In the genomic region with DNA sequence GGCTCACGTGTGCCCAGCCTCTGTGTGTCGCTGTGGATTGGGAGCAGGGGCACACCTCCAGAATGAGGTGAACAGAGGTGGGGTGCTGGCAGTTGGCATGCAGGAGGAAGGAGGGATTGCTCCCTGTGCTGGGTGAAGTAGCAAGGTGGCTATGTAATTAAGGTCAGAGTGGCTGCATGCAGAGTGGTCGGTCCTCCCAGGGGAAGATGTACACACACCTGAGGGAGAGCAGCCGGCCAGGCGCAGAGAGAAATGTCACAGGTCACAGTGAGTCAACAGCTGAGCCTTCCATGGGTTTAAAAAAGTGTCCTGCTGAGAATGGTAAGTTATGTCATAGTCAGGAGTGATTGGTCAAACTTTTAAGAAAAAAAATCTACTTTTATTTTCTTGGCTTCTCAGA, we compare ENCODE assay signal across 13 mouse cellular contexts. TPM values are rescaled to one million over a fixed set of nuclear protein-coding genes. Genes with fewer than 3 reads are reported as not detected.
DNase-seq lines count a peak whose midpoint lies in the region; ATAC-seq and TF ChIP-seq lines count a peak whose summit lies in the region.
"Had no signal": no experiment of that assay in that cellular context is flagged by ENCODE, and none has a peak within 500 bp of the region (broad histone marks: within the 10 kb centered on the region; RNA-seq: fewer than 3 reads in every experiment).

No protein-coding gene starts in this region.

- H3K27me3 ChIP-seq in heart, embryonic 10.5 days (ENCODE audit: insufficient read depth, poor library complexity, severe bottlenecking), result no peaks in the 10 kb centered on the region
- no peaks in the 10 kb centered on the region for H3K27me3 ChIP-seq in hindbrain, postnatal 0 days (ENCODE audit: insufficient read depth, low read length)
- no peaks in the 10 kb centered on the region for H3K27me3 ChIP-seq in hindbrain, embryonic 12.5 days
- no peaks in the 10 kb centered on the region for H3K27me3 ChIP-seq in neural tube, embryonic 12.5 days (replicated peaks)
- H3K27me3 ChIP-seq: limb, embryonic 13.5 days; Patski had no signal

- H3K4me2 ChIP-seq in hindbrain, postnatal 0 days (ENCODE audit: low read depth, low read length), result 0 out of 2 replicates have a peak overlapping the region, but pooled peaks have one; percentile 21
- H3K4me2 ChIP-seq in hindbrain, embryonic 12.5 days (replicated peaks), result no peak overlapping the region
- H3K4me2 ChIP-seq in neural tube, embryonic 12.5 days (replicated peaks), result peak overlapping the region; percentile 34; the same call in 1 of the 2 replicates
- H3K4me2 ChIP-seq: limb, embryonic 13.5 days had no signal

- no peak overlapping the region for H3K9ac ChIP-seq in hindbrain, postnatal 0 days (replicated peaks; ENCODE audit: low read length)
- no peak overlapping the region for H3K9ac ChIP-seq in hindbrain, embryonic 12.5 days
- no peak overlapping the region for H3K9ac ChIP-seq in neural tube, embryonic 12.5 days
- H3K9ac ChIP-seq: limb, embryonic 13.5 days had no signal

- ATAC-seq in hindbrain, postnatal 0 days, result no peak
- ATAC-seq in hindbrain, embryonic 12.5 days (ENCODE audit: low FRiP score), result no peak
- no peak for ATAC-seq in neural tube, embryonic 12.5 days (ENCODE audit: low FRiP score, low read depth)
- ATAC-seq: Patski had no signal

- 66% methylated on average over 5 of the region's 5 CpGs for WGBS in heart, embryonic 10.5 days
- WGBS in hindbrain, postnatal 0 days, result 61% methylated on average over 5 of the region's 5 CpGs
- 58% methylated on average over 5 of the region's 5 CpGs for WGBS in hindbrain, embryonic 12.5 days
- 68% methylated on average over 5 of the region's 5 CpGs for WGBS in neural tube, embryonic 12.5 days

- H3K4me1 ChIP-seq in heart, embryonic 10.5 days, result peaks cover 84% of the 10 kb centered on the region
- H3K4me1 ChIP-seq in hindbrain, postnatal 0 days (ENCODE audit: insufficient read depth, low read length), result peaks cover 47% of the 10 kb centered on the region
- H3K4me1 ChIP-seq in hindbrain, embryonic 12.5 days, result peaks cover 78% of the 10 kb centered on the region
- peaks cover 83% of the 10 kb centered on the region for H3K4me1 ChIP-seq in neural tube, embryonic 12.5 days

- no peak for TF ChIP-seq CTCF in hindbrain, postnatal 0 days (IDR thresholded peaks at IDR 0.05; ENCODE audit: low read depth)

- peak; percentile 70 for DNase-seq in heart, embryonic 10.5 days (ENCODE audit: low spot score)
- no peak for DNase-seq in heart, adult 9 months (ENCODE audit: low spot score in 2 of 2)
- DNase-seq in hindbrain, postnatal 0 days (ENCODE audit: low spot score), result no peak
- DNase-seq in neural tube, embryonic 10.5 days (ENCODE audit: extremely low spot score, low spot score), result no peak
- no peak for DNase-seq in urinary bladder, postnatal 25 days (ENCODE audit: low spot score)
- DNase-seq: B cell, adult 2 months; kidney, adult 18-20 months; kidney, postnatal 14 days; thymus, postnatal 25 days had no signal

- no peaks in the 10 kb centered on the region for H3K36me3 ChIP-seq in heart, embryonic 10.5 days
- no peaks in the 10 kb centered on the region for H3K36me3 ChIP-seq in hindbrain, postnatal 0 days (ENCODE audit: insufficient read depth, low read length)
- no peaks in the 10 kb centered on the region for H3K36me3 ChIP-seq in hindbrain, embryonic 12.5 days
- no peaks in the 10 kb centered on the region for H3K36me3 ChIP-seq in neural tube, embryonic 12.5 days
- H3K36me3 ChIP-seq: limb, embryonic 13.5 days had no signal

- H3K9me3 ChIP-seq in heart, embryonic 10.5 days, result no peaks in the 10 kb centered on the region
- no peaks in the 10 kb centered on the region for H3K9me3 ChIP-seq in hindbrain, postnatal 0 days (ENCODE audit: low read length)
- no peaks in the 10 kb centered on the region for H3K9me3 ChIP-seq in hindbrain, embryonic 12.5 days (replicated peaks)
- no peaks in the 10 kb centered on the region for H3K9me3 ChIP-seq in neural tube, embryonic 12.5 days
- H3K9me3 ChIP-seq: limb, embryonic 13.5 days had no signal

- no peak overlapping the region for H3K27ac ChIP-seq in heart, embryonic 10.5 days
- no peak overlapping the region for H3K27ac ChIP-seq in hindbrain, postnatal 0 days
- H3K27ac ChIP-seq in hindbrain, embryonic 12.5 days, result no peak overlapping the region
- no peak overlapping the region for H3K27ac ChIP-seq in neural tube, embryonic 12.5 days
- H3K27ac ChIP-seq: limb, embryonic 13.5 days had no signal

- no peak overlapping the region for H3K4me3 ChIP-seq in heart, embryonic 10.5 days
- no peak overlapping the region for H3K4me3 ChIP-seq in hindbrain, postnatal 0 days (ENCODE audit: low read length)
- no peak overlapping the region for H3K4me3 ChIP-seq in hindbrain, embryonic 12.5 days
- no peak overlapping the region for H3K4me3 ChIP-seq in neural tube, embryonic 12.5 days
- H3K4me3 ChIP-seq: limb, embryonic 13.5 days had no signal

RNA-seq across cellular contexts. Expression of gene Arid1b, which starts 14.6 kb away (rescaled TPM):
- 6.1 and 8.4 TPM in 2 replicates for polyA plus RNA-seq in heart, embryonic 10.5 days (2016; fragmentation: Nextera tagmentation; extraction: Ambion mirVana)
- total RNA-seq in hindbrain, postnatal 0 days (2014; rRNA removed), result 62.5 and 64.6 TPM in 2 replicates
- polyA plus RNA-seq in hindbrain, postnatal 0 days (2015; fragmentation: Nextera tagmentation; extraction: Ambion mirVana), result 10.5 and 10.9 TPM in 2 replicates
- polyA plus RNA-seq in hindbrain, embryonic 12.5 days (2016; fragmentation: Nextera tagmentation; extraction: Ambion mirVana), result 22.3 and 22.6 TPM in 2 replicates
- 18.6 and 18.7 TPM in 2 replicates for polyA plus RNA-seq in neural tube, embryonic 12.5 days (2016; fragmentation: Nextera tagmentation; extraction: Ambion mirVana)
